Mouse (Mus musculus) midbrain, postnatal 0 days (tissue): Measurements from ENCODE around the gene Susd6. TPM values are rescaled to one million over a fixed set of nuclear protein-coding genes. Genes with fewer than 3 reads are reported as not detected.

Experiments used
- ATAC-seq: fragments of 200-750 bp; cut with Nextera tagmentation; 2 replicates; pipeline ENCODE4 v1.8.0; 2017; ENCODE audit warnings: moderate number of reproducible peaks, mild to moderate bottlenecking, moderate TSS enrichment, moderate library complexity; ENCODE audit not compliant: low FRiP score
- DNase-seq: peaks from one replicate; pipeline ENCODE4 v3.0.0-alpha.2; 2015; ENCODE audit warnings: low spot score
- H3K27ac ChIP-seq: fragments of 300-500 bp; sonication (generic); 2 replicates; pipeline ENCODE4 v1.5.1; 2014; ENCODE audit warnings: low read depth, mild to moderate bottlenecking, low read length, mixed read lengths
- H3K27me3 ChIP-seq: fragments of 300-500 bp; sonication (generic); 2 replicates; pipeline ENCODE4 v1.6.1; 2014; ENCODE audit warnings: low read length, control low read depth, mixed read lengths; ENCODE audit not compliant: insufficient read depth
- H3K36me3 ChIP-seq: fragments of 300-500 bp; sonication (generic); 2 replicates; pipeline ENCODE4 v1.6.1; 2014; ENCODE audit warnings: low read length, control low read depth, mixed read lengths; ENCODE audit not compliant: insufficient read depth
- H3K4me1 ChIP-seq: fragments of 300-500 bp; sonication (generic); 2 replicates; pipeline ENCODE4 v1.6.1; 2014; ENCODE audit warnings: mild to moderate bottlenecking, control low read depth, antibody characterized with exemption, low read length, mixed read lengths; ENCODE audit not compliant: insufficient read depth
- H3K4me2 ChIP-seq: fragments of 300-500 bp; sonication (generic); 2 replicates; pipeline ENCODE4 v1.6.1; 2014; ENCODE audit warnings: low read depth, mild to moderate bottlenecking, low read length, mixed read lengths; ENCODE audit not compliant: poor library complexity, severe bottlenecking
- H3K4me3 ChIP-seq: fragments of 300-500 bp; sonication (generic); 2 replicates; pipeline ENCODE4 v1.5.1; 2014; ENCODE audit warnings: low read depth, mild to moderate bottlenecking, low read length, moderate library complexity
- H3K9ac ChIP-seq: fragments of 300-500 bp; sonication (generic); replicated peaks from 2 replicates; pipeline ENCODE4 v1.6.1; 2014; ENCODE audit warnings: mild to moderate bottlenecking, low read length, moderate library complexity, mixed read lengths; ENCODE audit not compliant: poor library complexity, severe bottlenecking
- H3K9me3 ChIP-seq: fragments of 300-500 bp; sonication (generic); 2 replicates; pipeline ENCODE4 v1.6.1; 2016; ENCODE audit warnings: low read length, control low read depth
- CTCF ChIP-seq: IDR thresholded peaks from 2 replicates; pipeline ENCODE4 v1.5.1; 2016; ENCODE audit warnings: antibody characterized with exemption, mild to moderate bottlenecking
- WGBS: fragments of 180-500 bp; shearing (Covaris S2); extraction: QIAGEN DNeasy Blood & Tissue Kit; methylation state at CpG from one replicate; pipeline ENCODE4 v1.1.7; 2014; 5-methylcytosine and 5-hydroxymethylcytosine counted together
- polyA plus RNA-seq: library from polyadenylated mRNA; unstranded; fragments of >200 nt; fragmentation: Nextera tagmentation; extraction: Ambion mirVana; gene quantifications from 2 replicates; pipeline ENCODE4 v1.2.1, GENCODE M21; 2015
- total RNA-seq: library from RNA; depleted of rRNA; stranded (reverse); fragments of >200 nt; gene quantifications from 2 replicates; pipeline ENCODE4 v1.2.3, GENCODE M21; 2014

The Susd6 gene
- total and polyA plus RNA-seq, 2 experiments from 2014 or later: 7.4 to 17.3 TPM

- Histone ChIP-seq H3K4me3 (no peak overlapping the region), H3K4me1 (peaks cover 5% of the 10 kb centered on the region; the same call in 1 of the 2 replicates), H3K9me3 (no peaks in the 10 kb centered on the region), H3K27me3 (no peaks in the 10 kb centered on the region), H3K9ac (no peak overlapping the region), H3K36me3 (no peaks in the 10 kb centered on the region), H3K4me2 (no peak overlapping the region), H3K27ac (no peak overlapping the region)
- ATAC-seq (no peak), DNase-seq (no peak)
- TF ChIP-seq CTCF: no peak
- WGBS: 98% methylated on average over 1 of the region's 1 CpGs
These were observed 11.1 kb downstream of the Susd6 start for GRCm38 (mm10) chr12:80801443-80801842.

GRCm38 (mm10) chr12:80803924-80804323 is 13.6 kb downstream of the Susd6 start:
- TF ChIP-seq CTCF: no peak
- no peaks in the 10 kb centered on the region for H3K27me3 ChIP-seq
- no peaks in the 10 kb centered on the region for H3K9me3 ChIP-seq
- no peak overlapping the region for H3K27ac ChIP-seq
- 54% methylated on average over 3 of the region's 3 CpGs for WGBS
- peaks cover 5% of the 10 kb centered on the region; the same call in 1 of the 2 replicates for H3K4me1 ChIP-seq
- no peak overlapping the region for H3K9ac ChIP-seq
- no peak overlapping the region for H3K4me3 ChIP-seq
- ATAC-seq: no peak
- no peaks in the 10 kb centered on the region for H3K36me3 ChIP-seq
- H3K4me2 ChIP-seq: no peak overlapping the region
- DNase-seq: peak; percentile 66

GRCm38 (mm10) chr12:80804861-80805428 is 14.6 kb downstream of the Susd6 start:
- no peak overlapping the region for H3K27ac ChIP-seq
- DNase-seq: no peak
- H3K9me3 ChIP-seq: no peaks in the 10 kb centered on the region
- H3K4me1 ChIP-seq: peaks cover 5% of the 10 kb centered on the region; the same call in 1 of the 2 replicates
- no peak for ATAC-seq
- WGBS: 92% methylated on average over 6 of the region's 6 CpGs
- no peak overlapping the region for H3K9ac ChIP-seq
- no peak for TF ChIP-seq CTCF
- H3K4me2 ChIP-seq: no peak overlapping the region
- no peak overlapping the region for H3K4me3 ChIP-seq
- no peaks in the 10 kb centered on the region for H3K27me3 ChIP-seq
- H3K36me3 ChIP-seq: no peaks in the 10 kb centered on the region

GRCm38 (mm10) chr12:80807451-80808085 is 17.3 kb downstream of the Susd6 start:
- Histone ChIP-seq H3K27me3 (no peaks in the 10 kb centered on the region), H3K9ac (no peak overlapping the region), H3K36me3 (no peaks in the 10 kb centered on the region), H3K27ac (no peak overlapping the region), H3K9me3 (no peaks in the 10 kb centered on the region), H3K4me3 (no peak overlapping the region), H3K4me1 (peaks cover 5% of the 10 kb centered on the region; the same call in 1 of the 2 replicates), H3K4me2 (no peak overlapping the region)
- no peak for DNase-seq
- TF ChIP-seq CTCF: no peak
- 44% methylated on average over 2 of the region's 2 CpGs for WGBS
- no peak for ATAC-seq

- Histone ChIP-seq H3K9ac (no peak overlapping the region), H3K27ac (no peak overlapping the region), H3K27me3 (no peaks in the 10 kb centered on the region), H3K36me3 (no peaks in the 10 kb centered on the region), H3K4me2 (no peak overlapping the region), H3K4me1 (no peaks in the 10 kb centered on the region; the same call in 1 of the 2 replicates), H3K4me3 (no peak overlapping the region), H3K9me3 (no peaks in the 10 kb centered on the region)
- no peak for ATAC-seq
- no peak for TF ChIP-seq CTCF
- WGBS: 80% methylated on average over 2 of the region's 2 CpGs
- no peak for DNase-seq
These were observed 19.7 kb downstream of the Susd6 start for GRCm38 (mm10) chr12:80810005-80810404.

GRCm38 (mm10) chr12:80811646-80812509 is 21.6 kb downstream of the Susd6 start:
- Histone ChIP-seq H3K4me2 (no peak overlapping the region), H3K36me3 (no peaks in the 10 kb centered on the region), H3K27ac (0 out of 2 replicates have a peak overlapping the region, but pooled peaks have one; percentile 32), H3K4me3 (no peak overlapping the region), H3K9me3 (no peaks in the 10 kb centered on the region), H3K27me3 (no peaks in the 10 kb centered on the region), H3K4me1 (no peaks in the 10 kb centered on the region; the same call in none of the 2 replicates), H3K9ac (no peak overlapping the region)
- no peak for ATAC-seq
- WGBS: 47% methylated on average over 6 of the region's 6 CpGs
- TF ChIP-seq CTCF: no peak
- DNase-seq: no peak
